Mouse (Mus musculus): Measurements from ENCODE around the gene Cd2. TPM values are rescaled to one million over a fixed set of nuclear protein-coding genes. Genes with fewer than 3 reads are reported as not detected.

The Cd2 gene
- total RNA-seq (2015): not detected in 2 replicates
- not detected in 2 replicates for total RNA-seq (2017)

- ATAC-seq (replicated peaks; ENCODE audit: poor library complexity): peak; percentile 55; the same call in 1 of the 2 replicates
Measured at GRCm38 (mm10) chr3:101287911-101288311, at the start of gene Cd2. Cd2 (minus strand) TSS chr3:101287939.

DNA sequence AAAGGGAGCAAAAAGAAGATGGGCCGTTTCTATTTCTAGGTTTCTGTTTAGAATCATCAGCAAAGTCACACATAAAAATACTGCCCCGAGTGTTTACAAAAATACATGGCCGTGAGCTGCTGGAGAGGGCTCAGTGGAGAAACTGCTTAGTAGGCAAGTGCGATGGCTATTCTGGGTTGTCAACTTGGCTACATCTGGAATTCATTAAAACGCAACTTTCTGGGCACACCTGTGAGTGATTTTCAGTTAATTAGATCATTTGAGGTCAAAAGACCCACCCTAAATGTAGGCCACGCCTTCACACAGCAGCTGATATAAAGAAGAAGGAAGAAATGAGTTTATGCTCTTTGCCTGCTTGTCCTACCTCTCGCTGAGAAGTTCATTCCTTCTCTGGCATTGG lies 40.9 kb upstream of the Cd2 start:
- no peak for ATAC-seq (replicated peaks; ENCODE audit: poor library complexity)

DNA sequence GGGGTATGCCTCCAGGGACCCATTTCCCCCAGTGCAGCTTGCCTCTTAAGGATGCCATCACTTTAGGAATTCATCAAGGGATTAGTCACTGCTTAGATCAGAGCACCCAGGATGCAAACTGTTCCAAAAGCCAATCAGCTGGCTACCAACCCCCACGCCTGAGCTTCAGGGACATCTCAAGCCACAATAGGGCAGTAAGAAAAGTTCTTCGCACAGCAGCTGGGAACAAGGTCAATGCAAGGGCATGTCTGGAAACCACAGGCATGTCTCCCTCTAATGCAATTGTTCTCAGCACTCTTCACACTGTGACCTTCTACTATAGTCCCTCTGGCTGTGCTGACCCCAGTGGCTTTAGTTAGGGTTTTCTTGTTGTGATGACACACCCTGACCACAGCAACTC lies 39.5 kb upstream of the Cd2 start:
- ATAC-seq (replicated peaks; ENCODE audit: poor library complexity): no peak

DNA sequence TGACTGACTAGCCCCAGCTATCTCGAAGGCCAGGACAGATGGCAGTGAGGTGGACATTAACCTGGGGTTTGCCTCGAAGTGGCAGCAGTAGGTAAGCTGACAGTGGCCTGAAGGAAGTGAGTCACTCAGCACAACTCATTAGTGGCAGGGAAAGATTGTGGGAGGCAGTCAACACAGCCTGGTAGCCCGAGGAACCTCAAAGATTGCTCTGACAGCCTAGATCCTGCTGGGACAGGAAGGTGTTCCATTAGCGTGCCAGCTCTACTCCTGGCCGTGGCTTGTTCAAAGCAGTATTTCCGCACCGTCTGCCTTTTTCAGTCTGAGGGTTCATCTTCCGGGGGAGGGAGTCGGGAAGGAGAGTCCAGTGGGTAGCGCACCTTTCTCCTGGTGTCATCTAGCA lies 34.7 kb upstream of the Cd2 start:
- no peak for ATAC-seq (replicated peaks; ENCODE audit: poor library complexity)

GRCm38 (mm10) chr3:101320874-101321273 lies 33.1 kb upstream of the Cd2 start:
- no peak for ATAC-seq (replicated peaks; ENCODE audit: poor library complexity)

- ATAC-seq (replicated peaks; ENCODE audit: poor library complexity): no peak
Measured at GRCm38 (mm10) chr3:101318516-101319170, 30.9 kb upstream of the Cd2 start.

GRCm38 (mm10) chr3:101318115-101318514 lies 30.4 kb upstream of the Cd2 start:
- ATAC-seq (replicated peaks; ENCODE audit: poor library complexity): peak; percentile 67

DNA sequence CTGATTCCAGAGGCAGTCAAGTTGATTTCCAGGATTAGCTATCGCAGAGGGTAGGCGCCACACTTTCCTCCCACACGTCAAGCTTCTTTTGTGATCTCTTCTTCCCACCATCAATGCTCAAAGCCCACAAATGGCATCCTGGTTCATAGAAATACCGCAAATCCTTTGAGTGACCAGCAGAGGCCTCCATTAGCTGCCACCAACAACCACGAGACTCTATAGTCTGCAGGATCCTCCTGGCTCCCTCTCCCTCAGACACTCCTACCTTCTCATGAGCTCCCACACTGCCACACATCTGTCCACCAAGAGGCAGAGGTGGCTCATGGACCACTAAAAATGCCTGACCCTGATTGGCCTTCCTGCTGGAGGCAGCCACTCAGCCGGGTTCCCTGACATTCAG lies 27.2 kb upstream of the Cd2 start:
- ATAC-seq (replicated peaks; ENCODE audit: poor library complexity): no peak

DNA sequence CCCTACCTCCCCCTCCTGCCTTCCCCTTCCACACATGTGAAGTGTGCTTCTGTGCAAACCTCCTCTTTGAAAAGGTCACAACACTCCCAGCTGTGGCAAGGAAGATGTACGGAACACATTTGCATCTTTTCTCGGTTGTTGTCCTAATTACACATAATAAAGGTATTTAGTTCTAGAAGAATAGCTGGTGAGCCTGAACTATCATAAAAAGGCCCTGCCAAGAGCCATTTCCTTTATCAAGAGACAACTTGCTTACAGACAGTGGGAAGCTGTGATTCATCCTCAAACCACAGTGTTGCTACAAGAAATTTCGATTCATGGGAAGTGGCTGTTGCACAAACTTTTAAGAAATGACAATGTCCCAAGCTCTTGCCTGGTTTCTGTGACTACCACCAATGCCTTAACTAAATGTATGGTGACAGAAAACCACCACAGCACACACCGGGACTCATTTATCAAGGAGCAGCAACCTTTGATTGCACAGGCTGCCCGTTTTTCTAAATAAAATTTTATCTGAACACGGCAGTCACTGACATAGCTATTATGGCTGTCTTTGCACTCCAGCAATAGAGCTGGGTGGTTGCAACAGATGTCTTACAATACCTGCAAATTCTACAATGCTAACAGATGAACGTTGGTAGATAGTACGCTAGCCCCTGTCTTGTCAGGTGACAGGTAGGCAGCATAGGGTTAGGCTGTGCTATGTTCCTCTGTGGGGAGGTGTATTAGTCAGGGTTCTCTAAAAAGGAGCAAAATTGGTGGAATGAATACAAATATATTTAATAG lies 25.7 kb upstream of the Cd2 start:
- peak; percentile 49 for ATAC-seq (replicated peaks; ENCODE audit: poor library complexity)

GRCm38 (mm10) chr3:101310977-101311376 lies 23.2 kb upstream of the Cd2 start:
- ATAC-seq (replicated peaks; ENCODE audit: poor library complexity): 0 out of 2 replicates have a peak, but pooled peaks have one; percentile 38

- ATAC-seq (replicated peaks; ENCODE audit: poor library complexity): no peak
Measured at GRCm38 (mm10) chr3:101309626-101310025, 21.9 kb upstream of the Cd2 start.

DNA sequence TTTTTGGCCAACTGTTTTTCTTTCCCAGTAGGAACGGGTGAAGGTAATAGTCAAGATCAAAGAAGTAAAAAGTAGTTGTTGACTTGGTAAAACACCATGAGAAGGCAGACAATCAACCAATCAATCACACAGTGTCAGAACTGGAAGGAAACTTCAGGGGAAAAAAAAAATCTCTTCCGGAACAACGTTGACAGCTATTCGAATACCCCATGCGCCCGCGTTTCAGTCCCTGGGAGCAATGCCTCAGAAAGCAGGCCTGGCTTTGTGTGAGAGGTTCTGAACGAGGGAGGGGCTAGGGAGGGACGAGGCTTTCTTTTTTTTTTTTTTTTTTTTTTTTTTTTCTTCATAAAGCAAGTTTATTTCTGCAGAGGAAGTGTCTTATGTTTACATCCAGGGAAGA lies 18.4 kb upstream of the Cd2 start:
- ATAC-seq (replicated peaks; ENCODE audit: poor library complexity): no peak

GRCm38 (mm10) chr3:101305046-101305445 lies 17.3 kb upstream of the Cd2 start:
- no peak for ATAC-seq (replicated peaks; ENCODE audit: poor library complexity)

GRCm38 (mm10) chr3:101304156-101304555 lies 16.4 kb upstream of the Cd2 start:
- peak; percentile 86 for ATAC-seq (replicated peaks; ENCODE audit: poor library complexity)

- peak; percentile 45 for ATAC-seq (replicated peaks; ENCODE audit: poor library complexity)
Measured at GRCm38 (mm10) chr3:101300271-101301071, 12.7 kb upstream of the Cd2 start.

- ATAC-seq (replicated peaks; ENCODE audit: poor library complexity): no peak
Measured at GRCm38 (mm10) chr3:101299591-101299990, 11.9 kb upstream of the Cd2 start.

- ATAC-seq (replicated peaks; ENCODE audit: poor library complexity): no peak
Measured at GRCm38 (mm10) chr3:101297221-101297620, 9.5 kb upstream of the Cd2 start.

DNA sequence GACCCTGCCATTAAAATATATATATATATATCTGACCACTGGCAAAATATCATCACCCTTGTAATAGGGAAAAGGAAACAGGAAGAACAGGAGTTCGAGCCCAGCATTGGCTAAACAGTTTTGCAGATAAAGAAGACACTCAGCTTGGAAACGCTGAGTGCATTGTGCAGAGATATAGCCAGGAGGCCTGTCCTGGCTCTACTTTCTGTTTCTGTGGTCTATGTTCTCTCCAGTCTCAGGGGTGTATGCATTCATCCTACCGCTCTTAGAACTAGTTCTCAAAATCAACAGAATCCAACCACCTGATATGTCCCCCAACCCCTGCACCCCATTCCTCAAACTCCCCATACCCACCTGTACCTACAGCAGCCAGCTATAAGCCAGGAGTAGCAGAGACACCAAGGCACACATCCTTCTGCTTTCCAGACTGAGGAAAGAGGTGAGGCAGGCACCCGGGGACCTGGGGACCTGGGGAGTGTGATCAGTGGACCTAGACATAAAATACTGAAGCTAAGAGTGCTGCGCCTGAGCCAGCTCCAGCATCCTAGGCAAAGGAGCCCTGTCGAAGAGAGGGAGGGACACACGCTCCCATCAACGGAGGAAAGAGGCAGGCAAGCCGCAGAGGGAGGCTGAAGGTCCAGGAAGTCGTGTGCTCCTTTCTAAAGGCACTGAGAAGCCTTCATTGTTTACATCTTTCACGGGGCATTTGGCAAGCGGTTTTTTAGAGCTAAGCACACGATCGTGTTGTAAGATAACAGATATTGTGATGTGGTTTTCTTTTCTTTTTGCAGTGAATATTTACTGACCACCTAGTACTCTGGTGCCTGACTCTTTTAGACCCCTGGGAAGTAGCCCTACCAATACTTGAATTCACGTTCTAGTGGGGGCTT lies 8.4 kb upstream of the Cd2 start:
- no peak for ATAC-seq (replicated peaks; ENCODE audit: poor library complexity)

DNA sequence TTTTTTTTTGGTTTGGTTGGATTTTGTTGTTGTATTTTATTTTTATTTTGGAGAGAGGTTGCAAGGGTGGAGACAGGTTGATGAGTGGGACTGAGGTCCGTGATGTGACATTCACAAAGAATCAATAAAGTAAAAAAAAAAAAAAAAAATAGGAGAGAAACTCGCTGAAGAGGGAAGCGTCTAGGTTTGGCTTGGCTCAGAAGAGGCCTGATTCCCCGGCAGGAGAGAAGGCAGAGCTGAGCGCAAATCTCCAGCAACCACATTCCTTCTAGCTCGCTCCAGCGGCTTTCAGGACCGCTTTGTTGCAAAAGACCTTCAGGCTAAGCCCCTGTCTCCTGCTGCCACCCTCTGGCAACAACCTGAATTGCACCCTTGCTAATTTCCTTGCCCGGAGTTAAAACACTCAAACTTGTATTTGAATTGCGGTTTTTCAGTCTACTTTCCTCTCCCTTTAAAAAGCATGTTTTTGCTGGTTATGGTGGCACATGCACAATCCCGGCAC lies 7.7 kb upstream of the Cd2 start:
- ATAC-seq (replicated peaks; ENCODE audit: poor library complexity): peak; percentile 73
